ENCODE assay signal across 8 mouse cellular contexts in the genomic region with DNA sequence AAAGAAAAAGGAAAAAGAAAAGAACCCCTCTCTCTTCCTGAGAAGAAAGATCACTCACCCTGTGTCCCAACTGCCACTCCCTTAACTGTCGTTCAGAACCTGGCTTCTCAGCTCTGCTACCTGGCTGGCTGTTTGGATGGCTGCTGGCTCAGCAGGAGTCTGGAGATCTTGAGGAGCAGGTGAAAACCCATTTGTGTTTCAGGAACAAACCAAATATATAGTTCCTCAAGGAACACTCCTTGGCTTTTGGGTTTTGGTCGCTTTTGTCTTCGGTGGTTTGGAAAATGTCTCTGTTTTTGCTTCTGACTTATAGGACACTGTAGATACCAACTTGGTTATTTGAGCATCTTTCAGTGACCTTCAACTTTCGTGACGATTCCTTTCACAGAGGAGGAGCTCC. TPM values are rescaled to one million over a fixed set of nuclear protein-coding genes. Genes with fewer than 3 reads are reported as not detected.
DNase-seq lines count a peak whose midpoint lies in the region; ATAC-seq and TF ChIP-seq lines count a peak whose summit lies in the region.

A gene (minus strand): TSS at position 101 of the 400 bp plus-strand sequence.

- 78% methylated on average over 5 of the region's 5 CpGs for WGBS in kidney, adult 2 months
- 74% methylated on average over 5 of the region's 5 CpGs for WGBS in intestine, embryonic 16.5 days
- WGBS in midbrain, embryonic 10.5 days = 79% methylated on average over 5 of the region's 5 CpGs

- H3K27ac ChIP-seq in kidney, adult 2 months (ENCODE audit: insufficient read depth, low read depth, low read length) = no peak within 1 kb of the TSS
- H3K27ac ChIP-seq in intestine, embryonic 16.5 days (ENCODE audit: low read length) = no peak within 1 kb of the TSS
- H3K27ac ChIP-seq in midbrain, embryonic 10.5 days (replicated peaks) = no peak within 1 kb of the TSS

- H3K9me3 ChIP-seq in intestine, embryonic 16.5 days (ENCODE audit: control insufficient read depth, low read length) = no peaks in the 10 kb centered on the region
- H3K9me3 ChIP-seq in midbrain, embryonic 10.5 days (replicated peaks) = no peaks in the 10 kb centered on the region

- H3K36me3 ChIP-seq in kidney, adult 2 months (ENCODE audit: control insufficient read depth, insufficient read depth, low read length) = no peaks in the 10 kb centered on the region
- no peaks in the 10 kb centered on the region for H3K36me3 ChIP-seq in intestine, embryonic 16.5 days (ENCODE audit: control insufficient read depth, insufficient read depth, low read length)
- H3K36me3 ChIP-seq in midbrain, embryonic 10.5 days = no peaks in the 10 kb centered on the region

- H3K4me1 ChIP-seq in kidney, adult 2 months (ENCODE audit: control insufficient read depth, insufficient read depth, low read length) = no peaks in the 10 kb centered on the region
- H3K4me1 ChIP-seq in intestine, embryonic 16.5 days (ENCODE audit: control insufficient read depth, insufficient read depth, low read length) = no peaks in the 10 kb centered on the region
- H3K4me1 ChIP-seq in midbrain, embryonic 10.5 days = no peaks in the 10 kb centered on the region

- no peak for DNase-seq in kidney, adult 2 months
- DNase-seq in kidney, adult 8-10 months = no peak
- no peak for DNase-seq in adrenal gland, postnatal 25 days
- no peak for DNase-seq in gastrocnemius, postnatal 25 days
- DNase-seq in midbrain, embryonic 10.5 days (ENCODE audit: low spot score) = no peak
- no peak for DNase-seq in testis, postnatal 10 days (ENCODE audit: low spot score)
- no peak for DNase-seq in urinary bladder, postnatal 10 days (ENCODE audit: low spot score)

- H3K4me3 ChIP-seq in kidney, adult 2 months (ENCODE audit: insufficient read depth, low read depth, low read length) = no peak within 1 kb of the TSS
- no peak within 1 kb of the TSS for H3K4me3 ChIP-seq in intestine, embryonic 16.5 days (ENCODE audit: low read length)
- H3K4me3 ChIP-seq in midbrain, embryonic 10.5 days = no peak within 1 kb of the TSS

- TF ChIP-seq CTCF in kidney, adult 2 months (conservative IDR thresholded peaks at IDR 0.05; ENCODE audit: insufficient read depth, insufficient read length, low read depth, low read length) = no peak

- no peak for TF ChIP-seq POLR2A in kidney, adult 2 months (IDR thresholded peaks at IDR 0.05; ENCODE audit: low read depth, low read length)

- H3K4me2 ChIP-seq in intestine, embryonic 16.5 days (ENCODE audit: low read depth, low read length) = no peak within 1 kb of the TSS

- no peak for ATAC-seq in intestine, embryonic 16.5 days

- H3K27me3 ChIP-seq in kidney, adult 2 months (replicated peaks; ENCODE audit: control insufficient read depth, insufficient read depth, low read length) = no peaks in the 10 kb centered on the region
- no peaks in the 10 kb centered on the region for H3K27me3 ChIP-seq in intestine, embryonic 16.5 days (replicated peaks; ENCODE audit: control insufficient read depth, insufficient read depth, low read length)
- H3K27me3 ChIP-seq in midbrain, embryonic 10.5 days (ENCODE audit: low read depth, poor library complexity, severe bottlenecking) = no peaks in the 10 kb centered on the region

- H3K9ac ChIP-seq in intestine, embryonic 16.5 days (ENCODE audit: low read depth, low read length) = no peak within 1 kb of the TSS

RNA-seq across cellular contexts. Expression of the gene that starts here (rescaled TPM):
- polyA plus RNA-seq in kidney, adult 2 months (2012; rRNA removed) = 76.9 and 93.0 TPM in 2 replicates
- 135 and 166 TPM in 2 replicates for total RNA-seq in adrenal gland, postnatal 25 days (2021)
- total RNA-seq in gastrocnemius, postnatal 25 days (2021) = 10 to 100 TPM; 70.8 to 78.5 TPM
- 50.9 and 52.4 TPM in 2 replicates for polyA plus RNA-seq in intestine, embryonic 16.5 days (2015; fragmentation: Nextera tagmentation; extraction: Ambion mirVana)
- 87.1 and 92.3 TPM in 2 replicates for polyA plus RNA-seq in midbrain, embryonic 10.5 days (2016; fragmentation: Nextera tagmentation; extraction: Ambion mirVana)
